Mouse (Mus musculus): ENCODE measurements at regions not wholly inside any gene's neighbourhood (a gene's known extent, or its start where the extent isn't known, plus 50 kb on each side); places are given as distances from the start of the nearest gene placed in this dataset.

DNA sequence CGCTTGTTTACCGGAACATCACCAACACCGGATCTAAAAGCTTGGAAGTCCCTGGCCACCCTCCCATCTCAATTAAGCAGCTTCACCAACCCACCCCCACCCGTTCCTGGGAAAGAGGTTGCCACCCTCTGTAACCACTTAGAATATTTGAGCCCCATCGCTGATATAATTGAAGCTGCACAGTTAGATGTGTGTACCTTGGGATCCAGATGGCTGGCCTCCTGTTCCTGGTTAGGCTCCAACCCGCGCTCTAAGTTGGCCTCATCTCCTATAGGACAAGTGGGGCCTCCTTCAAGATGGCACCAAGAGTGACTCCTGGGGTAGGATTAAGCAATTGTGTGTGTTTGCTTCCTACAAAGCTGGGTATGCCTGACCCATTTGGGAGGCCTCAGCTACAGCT is 61.6 kb upstream of the Hdhd5 start:
- TF ChIP-seq POLR2A (IDR thresholded peaks at IDR 0.05; ENCODE audit: low read depth, low read length), result no peak
- no peak for TF ChIP-seq CTCF (IDR thresholded peaks at IDR 0.05; ENCODE audit: borderline replicate concordance, insufficient read depth, low read length)
